Mouse (Mus musculus): ENCODE measurements around the gene Gm11232.

DNA sequence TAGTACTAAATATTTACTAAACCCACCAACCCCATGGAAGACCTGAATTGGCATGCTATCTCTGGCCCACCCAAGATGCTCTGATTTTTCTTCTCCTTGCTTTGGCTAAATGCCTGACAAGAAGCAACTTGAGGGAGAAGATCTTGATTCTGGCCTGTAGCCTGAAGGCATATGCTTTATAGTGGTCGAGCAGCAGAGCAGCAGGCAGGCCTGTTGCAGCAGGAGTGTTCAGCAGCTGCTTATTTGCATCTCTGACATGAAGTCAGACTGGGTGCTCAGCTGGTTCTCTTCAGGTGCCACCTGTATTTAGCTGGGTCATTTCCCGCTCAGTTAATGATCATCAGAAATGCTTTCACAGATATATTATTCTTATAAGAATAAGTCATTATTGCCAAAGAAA is 30.2 kb downstream of the Gm11232 start:
- TF ChIP-seq CTCF (IDR thresholded peaks at IDR 0.05; ENCODE audit: low read depth, low read length) (no peak), TAL1 (conservative IDR thresholded peaks at IDR 0.05; ENCODE audit: low read depth, low read length) (no peak), GATA1 (IDR thresholded peaks at IDR 0.05; ENCODE audit: borderline replicate concordance, low read length) (no peak), POLR2AphosphoS5 (IDR thresholded peaks at IDR 0.05; ENCODE audit: insufficient replicate concordance, low read depth, low read length) (no peak), GATA2 (IDR thresholded peaks at IDR 0.05; ENCODE audit: borderline replicate concordance, low read depth, low read length) (no peak)
